Mouse (Mus musculus) cerebellum, adult 2 months (tissue): ENCODE measurements around the gene Ppp3ca. TPM values are rescaled to one million over a fixed set of nuclear protein-coding genes. Genes with fewer than 3 reads are reported as not detected.

Experiments used
- DNase-seq, 2 experiments: peaks; one replicate each; pipeline ENCODE4 v3.0.0; 2021
- H3K27ac ChIP-seq: fragments of 200-500 bp; 2 replicates; pipeline ENCODE4 v1.5.1; 2012; ENCODE audit warnings: low read length, control low read depth, inconsistent platforms; ENCODE audit not compliant: insufficient read depth
- H3K27me3 ChIP-seq: fragments of 200-500 bp; 2 replicates; pipeline ENCODE4 v1.6.1; 2012; ENCODE audit warnings: inconsistent platforms, mild to moderate bottlenecking, low read length, moderate library complexity; ENCODE audit not compliant: control insufficient read depth, insufficient read depth
- H3K4me1 ChIP-seq: fragments of 200-500 bp; 2 replicates; pipeline ENCODE4 v1.6.1; 2011; ENCODE audit warnings: low read length; ENCODE audit not compliant: control insufficient read depth, insufficient read depth
- H3K4me3 ChIP-seq: fragments of 200-500 bp; replicated peaks from 2 replicates; pipeline ENCODE3; 2011; ENCODE audit warnings: mild to moderate bottlenecking, low read depth, low read length, control low read depth; ENCODE audit not compliant: insufficient read depth
- CTCF ChIP-seq: fragments of 200-500 bp; IDR thresholded peaks from 2 replicates; pipeline ENCODE4 v1.5.1; 2011; ENCODE audit warnings: low read depth, mild to moderate bottlenecking, control low read depth, low read length, moderate library complexity, borderline replicate concordance; ENCODE audit not compliant: insufficient read depth
- POLR2A ChIP-seq: fragments of 200-500 bp; IDR thresholded peaks from 2 replicates; pipeline ENCODE4 v1.6.1; 2011; ENCODE audit warnings: low read length, control low read depth, borderline replicate concordance; ENCODE audit not compliant: insufficient read depth
- WGBS: fragments of 180-500 bp; shearing (Covaris S2); methylation state at CpG from one replicate; pipeline ENCODE4 v1.1.7; 2018; 5-methylcytosine and 5-hydroxymethylcytosine counted together
- polyA plus RNA-seq: library from polyadenylated mRNA; depleted of rRNA; stranded (reverse); fragments of >200 nt; gene quantifications from 2 replicates; pipeline ENCODE4 v1.2.3, GENCODE M21; 2012

Gene Ppp3ca
- polyA plus RNA-seq, 1 experiment: 334 TPM

- Histone ChIP-seq H3K4me3 (no peak overlapping the region), H3K27ac (0 out of 2 replicates have a peak overlapping the region, but pooled peaks have one; percentile 40), H3K27me3 (no peaks in the 10 kb centered on the region), H3K4me1 (peaks cover 26% of the 10 kb centered on the region)
- no peak for TF ChIP-seq CTCF
- no peak for TF ChIP-seq POLR2A
- no peak for DNase-seq
- WGBS: 55% methylated on average over 6 of the region's 6 CpGs
Observed at GRCm38 (mm10) chr3:136716247-136716646, 46.3 kb downstream of the Ppp3ca start.

GRCm38 (mm10) chr3:136718412-136718811, 48.5 kb downstream of the Ppp3ca start:
- no peak for TF ChIP-seq POLR2A
- no peak for TF ChIP-seq CTCF

GRCm38 (mm10) chr3:136721241-136721640, 51.3 kb downstream of the Ppp3ca start:
- DNase-seq: no peak
- Histone ChIP-seq H3K27ac (no peak overlapping the region), H3K4me3 (no peak overlapping the region)

More at GRCm38 (mm10) chr3:136718412-136718811, 48.5 kb downstream of the Ppp3ca start:
- Histone ChIP-seq H3K4me3 (no peak overlapping the region), H3K4me1 (peaks cover 31% of the 10 kb centered on the region), H3K27me3 (no peaks in the 10 kb centered on the region), H3K27ac (no peak overlapping the region)
- DNase-seq: no peak
- 75% methylated on average over 5 of the region's 5 CpGs for WGBS

GRCm38 (mm10) chr3:136721804-136722427, 52.0 kb downstream of the Ppp3ca start:
- Histone ChIP-seq H3K4me3 (no peak overlapping the region), H3K27me3 (no peaks in the 10 kb centered on the region), H3K27ac (no peak overlapping the region), H3K4me1 (peaks cover 31% of the 10 kb centered on the region)
- WGBS: 60% methylated on average over 4 of the region's 4 CpGs
- no peak for DNase-seq
- TF ChIP-seq POLR2A: no peak
- no peak for TF ChIP-seq CTCF

More at GRCm38 (mm10) chr3:136721241-136721640, 51.3 kb downstream of the Ppp3ca start:
- H3K4me1 ChIP-seq: peaks cover 34% of the 10 kb centered on the region
- H3K27me3 ChIP-seq: no peaks in the 10 kb centered on the region
- 79% methylated on average over 4 of the region's 4 CpGs for WGBS
- TF ChIP-seq CTCF (no peak), POLR2A (no peak)

GRCm38 (mm10) chr3:136722493-136722892, 52.6 kb downstream of the Ppp3ca start:
- H3K4me3 ChIP-seq: no peak overlapping the region
- TF ChIP-seq POLR2A (no peak), CTCF (no peak)
- H3K27me3 ChIP-seq: no peaks in the 10 kb centered on the region
- no peak for DNase-seq
- H3K4me1 ChIP-seq: peaks cover 31% of the 10 kb centered on the region
- H3K27ac ChIP-seq: no peak overlapping the region

- Histone ChIP-seq H3K4me3 (no peak overlapping the region), H3K27ac (peak overlapping the region; percentile 61; the same call in 1 of the 2 replicates), H3K27me3 (no peaks in the 10 kb centered on the region), H3K4me1 (peaks cover 28% of the 10 kb centered on the region)
- peak; percentile 89 to 95 for DNase-seq
- TF ChIP-seq CTCF (no peak), POLR2A (no peak)
- WGBS: 2% methylated on average over 7 of the region's 7 CpGs
Observed at GRCm38 (mm10) chr3:136725311-136726156, 55.6 kb downstream of the Ppp3ca start.

GRCm38 (mm10) chr3:136727877-136728276, 58.0 kb downstream of the Ppp3ca start:
- no peak for TF ChIP-seq CTCF
- no peak for TF ChIP-seq POLR2A
- DNase-seq: no peak
- no peaks in the 10 kb centered on the region for H3K27me3 ChIP-seq
- H3K4me3 ChIP-seq: no peak overlapping the region
- 72% methylated on average over 2 of the region's 2 CpGs for WGBS
- no peak overlapping the region for H3K27ac ChIP-seq
- peaks cover 40% of the 10 kb centered on the region for H3K4me1 ChIP-seq

GRCm38 (mm10) chr3:136729978-136730377, 60.1 kb downstream of the Ppp3ca start:
- Histone ChIP-seq H3K27ac (peak overlapping the region; percentile 23; the same call in 1 of the 2 replicates), H3K27me3 (no peaks in the 10 kb centered on the region), H3K4me1 (peaks cover 29% of the 10 kb centered on the region), H3K4me3 (no peak overlapping the region)
- WGBS: 37% methylated on average over 10 of the region's 10 CpGs
- TF ChIP-seq CTCF: no peak
- no peak for DNase-seq

GRCm38 (mm10) chr3:136731579-136731978, 61.7 kb downstream of the Ppp3ca start:
- WGBS: 79% methylated on average over 6 of the region's 6 CpGs

More at GRCm38 (mm10) chr3:136731579-136731978, 61.7 kb downstream of the Ppp3ca start:
- DNase-seq: no peak
- TF ChIP-seq POLR2A: no peak
- no peak for TF ChIP-seq CTCF
- Histone ChIP-seq H3K4me3 (no peak overlapping the region), H3K27me3 (no peaks in the 10 kb centered on the region), H3K27ac (0 out of 2 replicates have a peak overlapping the region, but pooled peaks have one; percentile 27), H3K4me1 (peaks cover 34% of the 10 kb centered on the region)
